Mouse (Mus musculus) hindbrain, embryonic 15.5 days (tissue): ENCODE data around the gene Gak. TPM values are rescaled to one million over a fixed set of nuclear protein-coding genes. Genes with fewer than 3 reads are reported as not detected.
A peak's percentile ranks its signal among the peaks of the same experiment; 100 is the strongest.
"Not testable (repeated sequence)": the region's sequence is repeated elsewhere in the genome, so short reads cannot be mapped to it uniquely, and the experiment has no call there.

ENCODE experiments used
- ATAC-seq: fragments of 200-750 bp; cut with Nextera tagmentation; 2 replicates; pipeline ENCODE4 v1.8.0; 2017; ENCODE audit warnings: low read depth, moderate number of reproducible peaks, moderate TSS enrichment; ENCODE audit not compliant: low FRiP score
- H3K27ac ChIP-seq: fragments of 300-500 bp; sonication (generic); replicated peaks from 2 replicates; pipeline ENCODE4 v1.5.1; 2015; ENCODE audit warnings: mild to moderate bottlenecking, inconsistent platforms
- H3K27me3 ChIP-seq: fragments of 300-500 bp; sonication (generic); 2 replicates; pipeline ENCODE4 v1.6.1; 2015; ENCODE audit warnings: control low read depth, inconsistent platforms
- H3K36me3 ChIP-seq: fragments of 300-500 bp; sonication (generic); 2 replicates; pipeline ENCODE4 v1.6.1; 2015; ENCODE audit warnings: control low read depth, inconsistent platforms
- H3K4me1 ChIP-seq: fragments of 300-500 bp; sonication (generic); replicated peaks from 2 replicates; pipeline ENCODE4 v1.6.1; 2015; ENCODE audit warnings: control low read depth, inconsistent platforms
- H3K4me2 ChIP-seq: fragments of 300-500 bp; sonication (generic); 2 replicates; pipeline ENCODE4 v1.6.1; 2015; ENCODE audit warnings: moderate library complexity, mild to moderate bottlenecking, inconsistent platforms
- H3K4me3 ChIP-seq: fragments of 300-500 bp; sonication (generic); 2 replicates; pipeline ENCODE4 v1.5.1; 2015; ENCODE audit warnings: mild to moderate bottlenecking, inconsistent platforms
- H3K9ac ChIP-seq: fragments of 300-500 bp; sonication (generic); 2 replicates; pipeline ENCODE4 v1.6.1; 2015; ENCODE audit warnings: inconsistent platforms
- H3K9me3 ChIP-seq: fragments of 300-500 bp; sonication (generic); 2 replicates; pipeline ENCODE4 v1.6.1; 2016; ENCODE audit warnings: control low read depth, inconsistent platforms
- WGBS: fragments of 180-500 bp; shearing (Covaris S2); methylation state at CpG from one replicate; pipeline ENCODE4 v1.1.7; 2015; 5-methylcytosine and 5-hydroxymethylcytosine counted together
- polyA plus RNA-seq: library from polyadenylated mRNA; unstranded; fragments of >200 nt; fragmentation: Nextera tagmentation; extraction: Ambion mirVana; gene quantifications from 2 replicates; pipeline ENCODE4 v1.2.1, GENCODE M21; 2015

Gak gene
- polyA plus RNA-seq, 1 experiment from 2014 or later: 56.7 TPM

DNA sequence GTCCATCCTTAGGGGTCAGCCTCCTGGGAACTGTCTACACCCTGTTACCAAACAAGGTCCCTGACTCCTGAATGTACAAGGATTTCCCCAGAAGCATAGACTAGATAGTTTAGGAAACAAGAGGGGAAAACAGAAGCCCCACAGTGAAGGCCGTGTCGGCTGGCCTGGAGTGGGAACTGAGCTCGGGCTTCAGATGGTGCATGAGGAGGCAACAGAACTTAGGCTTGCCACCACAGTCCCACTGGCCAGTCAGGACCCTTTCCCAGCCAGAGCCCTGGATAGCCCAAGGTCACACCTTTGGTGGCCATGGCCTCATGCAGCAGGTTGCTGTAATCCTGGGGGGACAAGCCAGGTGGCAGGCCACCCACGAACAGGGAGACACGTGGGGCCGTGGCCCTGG lies 23.8 kb upstream of the Gak start:
- peaks cover 10% of the 10 kb centered on the region for H3K4me1 ChIP-seq
- 89% methylated on average over 6 of the region's 6 CpGs for WGBS
- no peak overlapping the region for H3K4me3 ChIP-seq
- no peaks in the 10 kb centered on the region for H3K27me3 ChIP-seq
- no peak overlapping the region for H3K4me2 ChIP-seq
- no peaks in the 10 kb centered on the region for H3K9me3 ChIP-seq
- no peak overlapping the region for H3K27ac ChIP-seq
- H3K36me3 ChIP-seq: peaks cover 66% of the 10 kb centered on the region
- ATAC-seq: no peak
- no peak overlapping the region for H3K9ac ChIP-seq

DNA sequence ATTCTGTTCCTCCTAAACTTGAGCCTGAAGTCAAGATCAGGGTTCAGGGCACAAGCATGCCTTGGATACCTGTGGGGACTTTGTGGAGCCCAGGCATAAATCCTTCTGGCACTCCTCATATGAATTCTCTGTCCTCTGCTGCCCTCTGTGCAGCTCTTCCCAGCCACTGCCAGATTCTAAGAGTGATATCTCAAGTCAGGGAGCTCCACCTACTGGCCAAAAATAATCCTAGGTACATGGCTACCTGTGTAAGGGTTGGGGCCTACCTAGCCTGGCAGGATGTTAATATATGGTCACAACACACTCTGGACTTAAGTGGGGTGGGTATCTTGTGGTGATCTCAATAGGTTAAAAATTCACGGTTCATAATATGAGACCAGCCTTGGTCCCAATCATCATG lies 22.3 kb upstream of the Gak start:
- Histone ChIP-seq H3K36me3 (peaks cover 76% of the 10 kb centered on the region), H3K4me1 (no peaks in the 10 kb centered on the region), H3K9ac (no peak overlapping the region), H3K4me3 (no peak overlapping the region), H3K4me2 (no peak overlapping the region), H3K27ac (no peak overlapping the region), H3K27me3 (no peaks in the 10 kb centered on the region), H3K9me3 (no peaks in the 10 kb centered on the region)
- WGBS: 65% methylated on average over 1 of the region's 1 CpGs
- ATAC-seq: peak; percentile 61

DNA sequence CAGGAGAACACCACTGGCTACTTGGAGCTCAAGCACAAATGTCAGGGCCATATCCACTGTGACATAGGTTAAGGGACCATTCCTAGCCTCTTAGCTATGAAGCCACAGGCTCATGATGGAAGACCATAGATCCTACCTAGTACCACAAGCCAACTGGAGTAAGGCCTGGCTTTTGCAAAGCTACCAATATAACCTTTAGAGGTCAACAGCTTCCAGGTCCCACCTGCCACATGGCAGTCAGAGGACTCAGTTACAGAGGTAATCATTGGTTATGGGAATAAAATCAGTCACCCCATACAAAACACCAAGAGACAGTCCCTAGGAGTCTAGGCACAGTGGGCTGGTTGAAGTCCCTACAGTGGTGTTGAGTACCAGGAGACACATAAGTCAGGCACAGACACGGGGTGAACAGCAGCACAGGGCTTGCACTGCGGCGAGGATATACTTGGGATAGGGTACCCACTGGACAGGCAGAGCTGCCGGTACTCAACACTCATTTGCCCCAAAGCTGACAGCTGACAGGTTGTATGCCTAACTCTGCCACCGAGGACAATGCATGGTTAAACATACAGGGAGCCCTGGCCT lies 21.7 kb upstream of the Gak start:
- Histone ChIP-seq H3K9ac (no peak overlapping the region), H3K9me3 (no peaks in the 10 kb centered on the region), H3K4me1 (no peaks in the 10 kb centered on the region), H3K4me3 (no peak overlapping the region), H3K4me2 (no peak overlapping the region), H3K36me3 (peaks cover 75% of the 10 kb centered on the region), H3K27me3 (no peaks in the 10 kb centered on the region), H3K27ac (no peak overlapping the region)
- no peak for ATAC-seq
- WGBS: 83% methylated on average over 5 of the region's 5 CpGs

DNA sequence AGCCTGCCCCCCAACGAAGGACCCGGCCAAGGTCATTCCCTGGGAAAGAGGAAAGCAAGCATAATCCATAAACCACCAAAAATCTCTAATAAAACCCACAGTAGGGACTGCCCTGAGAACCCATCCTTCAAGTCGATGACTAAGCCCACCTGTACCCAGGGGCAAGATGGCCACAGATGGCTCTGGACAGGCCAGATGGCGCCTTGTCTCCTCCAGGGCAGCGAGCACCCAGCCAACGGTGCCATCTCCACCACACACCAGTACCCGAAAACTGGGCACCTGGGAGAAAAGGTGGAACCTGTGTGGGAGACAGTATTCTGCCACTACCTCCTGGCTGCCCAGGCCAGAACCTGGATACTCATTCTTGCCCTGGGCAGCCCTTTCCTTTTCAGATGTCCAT lies 20.8 kb upstream of the Gak start:
- Histone ChIP-seq H3K4me1 (no peaks in the 10 kb centered on the region), H3K27ac (no peak overlapping the region), H3K9me3 (no peaks in the 10 kb centered on the region), H3K36me3 (peaks cover 78% of the 10 kb centered on the region), H3K4me3 (no peak overlapping the region), H3K9ac (no peak overlapping the region), H3K4me2 (no peak overlapping the region), H3K27me3 (no peaks in the 10 kb centered on the region)
- no peak for ATAC-seq
- WGBS: 95% methylated on average over 7 of the region's 7 CpGs

DNA sequence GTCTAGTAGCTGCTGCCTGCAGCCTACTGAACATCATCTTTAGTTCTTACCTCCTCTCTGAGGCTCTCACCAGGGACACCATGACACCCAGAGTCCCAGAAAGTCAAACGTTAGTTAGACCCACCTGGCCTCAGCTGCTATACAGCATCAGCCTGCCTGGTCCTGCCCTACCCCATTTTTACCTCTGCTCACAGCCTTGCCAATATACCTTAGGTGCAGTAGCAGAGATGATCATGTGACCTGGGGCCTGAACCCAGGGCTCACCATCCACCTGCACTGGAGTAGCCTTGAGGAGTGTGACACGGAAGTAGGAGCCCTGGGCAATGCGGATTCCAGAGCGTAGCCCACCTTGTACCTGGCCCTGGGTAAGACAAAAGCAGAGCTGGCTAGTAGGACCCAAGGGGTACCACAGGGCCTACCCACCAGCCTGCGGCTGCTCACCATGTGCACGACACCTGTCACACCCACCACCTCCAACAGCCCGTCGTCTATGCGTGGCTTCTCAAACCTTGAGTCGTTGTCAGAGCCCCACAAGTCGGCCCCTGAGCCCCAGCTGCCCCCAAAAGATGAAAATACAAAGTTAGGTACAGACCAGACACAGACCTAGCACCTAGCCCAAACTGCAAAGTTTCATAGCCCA lies 19.5 kb upstream of the Gak start:
- Histone ChIP-seq H3K9me3 (no peaks in the 10 kb centered on the region), H3K4me1 (no peaks in the 10 kb centered on the region), H3K4me2 (no peak overlapping the region), H3K27ac (no peak overlapping the region), H3K4me3 (no peak overlapping the region), H3K36me3 (peaks cover 73% of the 10 kb centered on the region), H3K9ac (no peak overlapping the region), H3K27me3 (no peaks in the 10 kb centered on the region)
- WGBS: 92% methylated on average over 11 of the region's 11 CpGs
- no peak for ATAC-seq

DNA sequence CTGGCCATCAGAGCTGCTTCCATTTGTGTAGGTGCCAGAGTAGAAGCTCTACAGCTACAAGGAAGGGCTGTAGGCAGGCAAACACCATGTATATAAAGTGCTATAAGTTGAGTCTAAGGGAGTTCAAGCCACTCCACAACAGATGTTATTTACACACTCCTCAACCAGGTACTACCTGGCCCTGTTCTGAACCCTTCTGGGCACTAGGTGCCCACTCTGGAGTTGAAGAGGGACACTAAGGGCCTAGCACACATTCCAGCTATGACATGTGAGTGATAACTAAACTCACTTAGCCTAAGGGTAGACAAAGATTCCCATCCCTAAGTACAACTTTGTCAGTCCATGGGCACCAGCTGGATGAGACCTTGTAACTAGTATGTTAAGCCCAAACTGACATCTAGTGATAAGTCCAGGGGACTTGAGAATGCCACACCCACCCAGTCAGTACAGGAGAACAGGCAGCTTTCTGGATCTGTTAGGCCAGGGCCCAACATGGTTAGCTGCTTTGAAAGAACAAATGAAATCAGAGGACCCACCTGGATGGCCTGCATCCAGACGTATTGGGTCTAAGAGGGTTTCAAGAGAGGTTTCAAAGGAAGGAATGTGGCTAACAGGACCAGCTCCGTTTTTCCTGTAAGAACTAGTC lies 18.4 kb upstream of the Gak start:
- Histone ChIP-seq H3K4me1 (no peaks in the 10 kb centered on the region), H3K27me3 (no peaks in the 10 kb centered on the region), H3K36me3 (peaks cover 68% of the 10 kb centered on the region), H3K4me3 (no peak overlapping the region), H3K9me3 (no peaks in the 10 kb centered on the region), H3K9ac (no peak overlapping the region), H3K27ac (no peak overlapping the region), H3K4me2 (no peak overlapping the region)
- WGBS: 83% methylated on average over 2 of the region's 2 CpGs
- ATAC-seq: no peak

DNA sequence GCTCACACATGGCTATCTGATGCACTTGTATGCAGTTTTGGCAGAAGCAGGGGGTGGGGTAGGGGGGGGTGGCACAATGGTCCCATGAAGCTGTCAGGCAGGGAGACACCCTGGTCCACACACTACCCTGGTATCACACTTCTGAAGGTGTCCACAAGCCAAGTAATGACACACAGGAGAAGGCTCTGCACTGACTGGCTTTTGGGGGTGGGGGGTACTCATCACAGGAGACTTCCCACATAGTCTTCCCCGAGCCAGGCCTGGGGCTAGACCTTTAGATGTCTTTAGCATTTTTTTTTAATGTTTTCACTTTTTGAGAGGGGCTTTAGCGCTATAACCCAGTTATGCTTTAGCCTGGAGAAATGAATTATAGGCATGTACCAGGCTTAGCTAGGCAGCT lies 17.8 kb upstream of the Gak start:
- no peak overlapping the region for H3K9ac ChIP-seq
- H3K4me3 ChIP-seq: no peak overlapping the region
- ATAC-seq: no peak
- H3K4me1 ChIP-seq: no peaks in the 10 kb centered on the region
- no peaks in the 10 kb centered on the region for H3K9me3 ChIP-seq
- no peaks in the 10 kb centered on the region for H3K27me3 ChIP-seq
- 88% methylated on average over 2 of the region's 2 CpGs for WGBS
- no peak overlapping the region for H3K4me2 ChIP-seq
- no peak overlapping the region for H3K27ac ChIP-seq
- H3K36me3 ChIP-seq: peaks cover 67% of the 10 kb centered on the region

DNA sequence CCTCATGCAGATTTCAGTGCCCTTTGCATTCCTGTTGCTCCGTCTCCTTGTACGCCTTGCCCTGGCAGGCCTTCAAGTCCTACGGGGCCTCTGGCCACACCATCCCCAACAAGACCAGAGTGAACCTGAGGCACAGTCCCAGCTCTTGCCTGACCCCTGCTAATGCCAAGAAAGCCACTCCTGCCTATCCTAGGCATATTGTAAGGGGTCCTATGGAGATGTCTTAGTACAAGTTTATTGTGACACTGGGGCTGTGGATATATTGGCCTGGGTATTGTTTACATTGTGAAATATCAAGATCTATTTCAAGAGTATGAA lies 16.7 kb upstream of the Gak start:
- ATAC-seq: peak; percentile 6; the same call in 1 of the 2 replicates
- Histone ChIP-seq H3K36me3 (peaks cover 66% of the 10 kb centered on the region), H3K9ac (no peak overlapping the region), H3K4me1 (no peaks in the 10 kb centered on the region), H3K27me3 (no peaks in the 10 kb centered on the region), H3K27ac (no peak overlapping the region), H3K4me2 (no peak overlapping the region), H3K4me3 (no peak overlapping the region), H3K9me3 (no peaks in the 10 kb centered on the region)
- 88% methylated on average over 3 of the region's 3 CpGs for WGBS

DNA sequence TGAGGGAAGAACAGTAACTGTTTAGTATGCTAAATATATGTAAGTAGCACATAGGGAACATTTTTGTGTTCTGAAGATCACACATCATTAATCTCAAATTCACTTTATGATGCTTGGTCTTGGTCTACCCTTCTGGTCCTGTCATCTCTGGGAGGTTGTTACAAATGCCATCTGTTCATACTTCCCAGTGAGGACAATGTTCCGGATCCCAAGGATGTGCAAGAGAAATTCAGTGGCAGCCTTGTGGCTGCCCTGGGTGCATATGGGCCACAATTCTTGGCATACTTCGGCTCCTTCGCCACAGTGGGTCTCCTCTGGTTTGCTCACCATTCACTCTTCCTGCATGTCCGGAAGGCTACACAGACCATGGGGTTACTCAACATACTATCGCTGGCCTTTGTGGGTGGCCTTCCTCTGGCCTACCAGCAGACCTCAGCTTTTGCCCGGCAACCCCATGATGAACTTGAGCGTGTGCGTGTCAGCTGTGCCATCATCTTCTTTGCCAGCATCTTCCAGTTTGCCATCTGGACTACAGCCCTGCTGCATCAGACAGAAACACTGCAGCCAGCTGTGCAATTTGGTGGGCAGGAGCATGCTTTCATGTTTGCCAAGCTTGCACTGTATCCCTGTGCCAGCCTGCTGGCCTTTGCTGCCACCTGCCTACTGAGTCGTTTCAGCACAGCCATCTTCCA lies 16.2 kb upstream of the Gak start:
- 87% methylated on average over 9 of the region's 9 CpGs for WGBS
- Histone ChIP-seq H3K4me3 (no peak overlapping the region), H3K9me3 (no peaks in the 10 kb centered on the region), H3K9ac (no peak overlapping the region), H3K4me2 (no peak overlapping the region), H3K4me1 (no peaks in the 10 kb centered on the region), H3K36me3 (peaks cover 61% of the 10 kb centered on the region), H3K27ac (no peak overlapping the region), H3K27me3 (no peaks in the 10 kb centered on the region)
- peak; percentile 55 for ATAC-seq

DNA sequence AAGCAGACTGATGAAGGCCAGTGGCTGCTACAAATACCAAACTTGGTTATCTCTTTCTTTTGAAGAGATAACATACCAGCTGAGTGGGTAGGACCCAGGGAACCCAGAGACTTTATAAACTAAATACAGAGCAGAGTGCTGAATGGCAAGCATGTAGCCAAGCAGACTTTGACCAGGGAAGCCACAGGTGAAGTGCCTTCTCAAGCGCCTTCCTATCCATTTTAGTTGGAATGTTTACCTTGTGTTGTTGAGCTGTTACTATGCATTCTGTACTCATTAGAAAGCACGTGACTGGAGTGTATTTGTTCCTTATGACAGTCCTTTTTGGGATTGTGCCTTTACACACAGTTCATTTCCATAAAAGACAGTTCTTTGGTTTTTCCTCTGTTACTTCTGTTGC lies 14.1 kb upstream of the Gak start:
- H3K4me1 ChIP-seq: no peaks in the 10 kb centered on the region
- H3K4me3 ChIP-seq: no peak overlapping the region
- no peak overlapping the region for H3K9ac ChIP-seq
- H3K9me3 ChIP-seq: no peaks in the 10 kb centered on the region
- no peak for ATAC-seq
- no peak overlapping the region for H3K27ac ChIP-seq
- WGBS: 83% methylated on average over 2 of the region's 2 CpGs
- H3K27me3 ChIP-seq: no peaks in the 10 kb centered on the region
- H3K36me3 ChIP-seq: peaks cover 52% of the 10 kb centered on the region
- H3K4me2 ChIP-seq: no peak overlapping the region

DNA sequence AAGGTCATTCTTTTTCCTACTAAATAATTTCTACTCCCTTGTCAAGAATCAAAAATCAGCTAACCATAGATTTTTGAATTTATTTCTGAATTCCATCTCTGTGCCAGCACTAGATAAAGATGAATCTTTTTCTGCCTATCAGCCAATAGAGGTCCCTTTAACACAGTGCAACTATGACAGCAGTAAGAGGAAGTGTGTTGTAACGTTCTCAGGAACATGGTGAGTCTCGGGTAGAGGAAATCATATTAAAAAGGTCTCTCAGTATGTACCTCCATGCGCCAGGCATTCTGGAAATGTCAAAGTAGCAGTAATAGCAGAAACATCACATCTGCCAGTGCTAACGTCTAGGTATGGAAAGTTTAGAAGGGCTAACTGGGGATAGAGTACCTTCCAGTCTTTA lies 6.6 kb upstream of the Gak start:
- Histone ChIP-seq H3K27me3 (no peaks in the 10 kb centered on the region), H3K36me3 (peaks cover 7% of the 10 kb centered on the region; the same call in 1 of the 2 replicates), H3K4me2 (no peak overlapping the region), H3K4me1 (no peaks in the 10 kb centered on the region), H3K9ac (no peak overlapping the region), H3K9me3 (no peaks in the 10 kb centered on the region), H3K27ac (no peak overlapping the region), H3K4me3 (no peak overlapping the region)
- 85% methylated on average over 4 of the region's 4 CpGs for WGBS
- ATAC-seq: no peak

DNA sequence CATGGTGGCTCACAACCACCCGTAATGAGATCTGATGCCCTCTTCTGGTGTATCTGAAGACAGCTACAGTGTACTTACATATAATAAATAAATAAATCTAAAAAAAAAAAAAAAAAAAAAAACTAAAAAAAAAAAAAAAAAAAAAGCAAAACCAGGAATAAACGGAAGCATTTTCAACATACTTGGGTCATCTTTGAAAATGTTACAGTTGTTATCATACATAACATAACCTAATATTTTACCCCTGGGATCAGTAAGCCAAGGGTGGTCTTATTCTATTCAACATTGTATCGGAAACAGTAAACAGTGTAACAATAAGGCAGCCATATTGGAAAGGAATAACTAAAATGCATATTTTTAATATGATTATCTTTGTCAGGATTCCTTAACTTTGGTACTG lies 4.5 kb upstream of the Gak start:
- not testable (repeated sequence) for H3K4me1 ChIP-seq, H3K36me3 ChIP-seq, H3K4me3 ChIP-seq, H3K27ac ChIP-seq, H3K27me3 ChIP-seq, H3K9ac ChIP-seq, H3K4me2 ChIP-seq, H3K9me3 ChIP-seq, ATAC-seq
- WGBS: 89% methylated on average over 2 of the region's 3 CpGs
